Mouse (Mus musculus) thymus, postnatal 14 days (tissue): ENCODE results near the gene Gps1.
A peak's percentile ranks its signal among the peaks of the same experiment; 100 is the strongest.
"Not testable (repeated sequence)": the region's sequence is repeated elsewhere in the genome, so short reads cannot be mapped to it uniquely, and the experiment has no call there.

Source experiments
- DNase-seq: peaks from one replicate; pipeline ENCODE4 v3.0.0; 2021

The Gps1 gene

DNA sequence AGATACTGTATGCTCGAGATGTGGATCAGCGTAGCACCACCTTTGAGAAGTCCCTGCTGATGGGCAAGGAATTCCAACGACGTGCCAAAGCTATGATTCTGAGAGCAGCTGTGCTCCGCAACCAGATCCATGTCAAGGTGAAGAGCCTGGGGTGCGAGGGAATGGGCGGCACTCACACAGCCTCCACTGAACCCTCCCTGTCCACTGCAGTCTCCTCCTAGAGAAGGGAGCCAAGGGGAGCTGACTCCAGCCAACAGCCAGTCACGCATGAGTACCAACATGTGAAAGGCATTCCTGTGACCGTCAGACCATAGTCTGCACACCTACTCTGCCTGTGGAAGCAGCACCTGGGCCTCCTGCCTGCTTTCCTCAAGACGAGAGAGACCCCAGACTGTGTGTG is 4.4 kb downstream of the Gps1 start:
- not testable (repeated sequence) for DNase-seq

GRCm38 (mm10) chr11:120789355-120789754 is 5.3 kb downstream of the Gps1 start:
- DNase-seq, result no peak

DNA sequence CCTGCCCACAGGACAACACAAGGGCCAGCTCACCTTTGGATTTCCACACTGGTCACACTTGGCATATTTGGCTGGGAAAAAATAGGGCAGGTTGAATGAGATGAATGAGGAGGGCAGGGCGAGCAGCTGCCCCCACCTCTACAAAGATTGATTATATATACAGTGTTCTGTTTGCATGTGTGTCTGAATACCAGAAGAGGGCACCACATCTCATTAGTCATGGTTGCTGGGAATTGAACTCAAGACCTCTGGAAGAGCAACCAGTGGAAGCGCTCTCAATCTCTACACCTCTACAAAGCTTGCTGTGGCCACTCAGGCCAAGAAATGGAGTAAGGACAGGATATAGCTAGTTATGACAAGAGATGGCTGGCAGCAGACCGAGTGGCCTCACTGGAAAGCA is 5.7 kb downstream of the Gps1 start:
- no peak for DNase-seq

DNA sequence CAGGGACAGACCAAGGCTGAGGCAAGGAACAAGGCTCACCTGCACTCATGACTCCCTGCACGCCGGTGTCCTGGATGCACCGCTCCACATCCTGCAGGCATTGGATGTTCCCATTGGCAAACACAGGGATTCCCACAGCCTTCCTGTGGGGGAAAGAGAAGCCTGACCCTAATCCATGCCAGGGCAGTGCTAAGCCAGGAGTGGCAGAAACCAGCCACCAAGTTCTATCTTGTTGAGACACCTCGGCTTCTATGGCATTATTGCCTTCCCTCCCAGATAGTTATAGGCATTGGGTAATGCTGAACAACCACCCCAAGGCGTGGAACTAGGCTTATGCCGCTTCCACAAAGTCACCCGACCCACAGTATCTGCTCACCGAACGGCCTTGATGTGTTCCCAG is 8.6 kb downstream of the Gps1 start:
- DNase-seq, result no peak

DNA sequence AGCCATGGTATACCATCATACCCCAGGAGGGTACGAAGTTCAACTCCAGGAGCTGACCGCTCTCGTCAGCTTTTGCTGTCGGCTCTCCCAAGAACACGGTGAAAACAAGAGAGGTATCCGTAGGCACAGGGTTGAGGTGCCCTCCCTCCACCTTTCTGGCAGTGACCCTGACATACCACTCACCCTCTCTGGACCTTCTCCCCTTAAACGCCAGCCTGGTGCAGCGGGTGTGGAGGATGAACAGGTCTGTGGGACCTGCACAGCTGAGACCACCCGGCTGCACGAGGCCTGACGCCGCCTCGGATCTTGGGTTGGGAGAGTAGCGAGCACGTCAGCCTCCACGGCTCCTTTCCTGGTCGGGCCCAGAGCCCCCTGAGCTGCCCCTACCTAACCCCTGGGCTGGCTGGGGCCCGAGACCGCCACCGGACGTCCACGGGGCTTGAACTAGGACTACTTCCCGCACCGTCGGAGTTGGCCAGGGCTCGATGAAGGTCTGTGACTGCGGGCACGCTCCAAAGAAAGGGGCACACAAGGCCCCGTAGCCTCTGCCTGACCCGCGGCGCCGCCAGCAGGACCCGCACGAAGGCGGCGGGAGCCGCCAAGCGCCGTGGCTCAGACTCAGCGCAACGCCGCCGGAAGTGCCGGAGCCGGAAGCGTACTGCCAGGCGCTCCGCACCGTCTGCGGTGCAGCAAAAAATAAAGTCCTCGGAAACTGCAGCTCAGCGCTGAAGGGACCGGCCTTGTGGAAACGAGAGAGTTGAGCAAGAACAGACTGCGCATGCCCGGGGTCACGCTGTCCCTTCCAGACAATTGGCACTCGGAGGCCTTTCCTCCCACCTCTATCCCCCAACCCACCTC is 11.9 kb downstream of the Gps1 start, which contains the start of gene Dus1l:
Gene Dus1l, minus strand, starts transcription at position 648 of the 858 bp plus-strand sequence.
- DNase-seq, result peak; percentile 98

GRCm38 (mm10) chr11:120796614-120796946 is 12.5 kb downstream of the Gps1 start:
- no peak for DNase-seq

DNA sequence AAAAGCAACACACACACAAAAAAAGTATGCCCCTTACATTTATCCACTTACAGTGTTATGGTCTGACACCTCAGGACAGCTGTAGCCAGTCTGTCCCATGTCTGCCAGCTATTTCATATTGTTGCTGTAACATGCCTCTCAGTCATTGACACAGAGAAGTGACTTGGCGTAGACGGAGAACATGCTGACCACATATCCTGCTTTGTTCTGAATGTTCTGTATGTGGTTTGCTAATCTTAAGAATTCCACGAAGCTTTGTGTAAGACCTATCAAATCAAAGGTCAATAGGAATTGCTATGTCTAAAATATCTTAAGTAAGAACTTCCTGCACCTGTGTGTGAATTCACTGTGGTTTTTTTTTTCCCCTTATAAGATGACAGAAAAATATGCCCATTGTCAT is 14.2 kb downstream of the Gps1 start:
- DNase-seq, result no peak

- no peak for DNase-seq
Observed at GRCm38 (mm10) chr11:120799316-120799890, 15.3 kb downstream of the Gps1 start.

DNA sequence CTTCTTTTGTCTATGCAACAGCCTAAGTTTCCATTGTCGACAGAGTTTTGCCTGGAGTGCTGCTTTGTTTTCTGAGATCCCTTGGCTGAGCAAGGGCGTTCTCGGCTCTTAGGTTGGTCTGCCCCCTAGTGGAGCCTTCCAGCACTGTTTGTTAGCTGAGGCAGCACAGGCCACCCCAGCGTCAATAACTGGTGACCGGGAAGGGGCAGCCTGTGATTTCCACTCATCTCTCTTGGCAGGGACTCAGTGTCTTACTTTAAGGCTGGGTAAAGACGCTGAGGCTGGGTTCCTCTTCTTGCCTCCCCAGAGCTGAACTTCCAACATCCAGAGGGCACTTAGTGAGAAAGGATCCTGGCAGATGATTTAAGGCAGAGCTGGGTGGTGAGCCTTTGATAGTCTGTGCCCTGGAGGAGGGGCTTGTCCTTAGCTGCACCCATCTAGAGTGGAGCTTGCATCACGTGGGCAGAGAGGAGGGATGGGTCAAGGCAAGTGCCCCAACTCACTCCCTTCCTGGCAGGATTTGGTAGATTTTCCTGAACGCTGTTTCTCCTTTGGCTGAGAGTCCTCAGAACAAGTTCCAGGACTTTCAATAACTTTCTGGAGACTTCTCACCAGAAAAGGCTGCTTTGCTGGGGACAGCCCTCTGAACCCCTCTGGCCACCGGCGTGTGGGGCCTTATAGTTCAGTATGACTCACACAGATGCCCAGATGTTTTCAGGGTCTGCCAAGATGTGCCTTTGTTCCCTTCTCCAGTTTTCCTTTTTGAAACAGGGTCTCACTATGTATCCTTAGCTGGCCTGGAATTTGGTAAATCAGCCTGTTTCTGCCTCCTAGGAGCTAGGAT is 16.2 kb downstream of the Gps1 start:
- peak; percentile 85 for DNase-seq

- no peak for DNase-seq
Observed at GRCm38 (mm10) chr11:120804274-120804673, 20.2 kb downstream of the Gps1 start.

DNA sequence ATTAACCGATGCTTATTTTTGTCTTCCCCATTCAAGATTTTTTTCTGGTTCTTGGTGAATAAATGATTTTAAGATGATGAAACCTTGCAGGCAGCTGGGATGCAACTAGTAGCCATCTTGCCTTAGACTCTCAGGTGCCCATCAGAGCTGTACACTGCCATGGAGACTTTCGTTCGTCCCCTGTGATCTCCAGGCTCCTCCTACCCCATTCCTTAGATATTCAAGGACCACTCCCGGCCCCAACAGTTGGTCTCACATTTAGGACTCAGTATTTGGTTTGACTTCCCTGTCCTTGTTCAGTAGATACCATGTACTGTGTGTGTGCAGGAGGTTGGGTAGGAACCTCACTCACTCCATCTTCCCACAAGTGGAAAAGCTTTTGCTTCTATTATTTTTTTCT is 20.7 kb downstream of the Gps1 start:
- no peak for DNase-seq

GRCm38 (mm10) chr11:120805375-120806298 is 21.6 kb downstream of the Gps1 start:
- DNase-seq, result no peak

GRCm38 (mm10) chr11:120808010-120808409 is 23.9 kb downstream of the Gps1 start:
- no peak for DNase-seq

- DNase-seq, result no peak
Observed at GRCm38 (mm10) chr11:120812068-120812467, 28.0 kb downstream of the Gps1 start.

DNA sequence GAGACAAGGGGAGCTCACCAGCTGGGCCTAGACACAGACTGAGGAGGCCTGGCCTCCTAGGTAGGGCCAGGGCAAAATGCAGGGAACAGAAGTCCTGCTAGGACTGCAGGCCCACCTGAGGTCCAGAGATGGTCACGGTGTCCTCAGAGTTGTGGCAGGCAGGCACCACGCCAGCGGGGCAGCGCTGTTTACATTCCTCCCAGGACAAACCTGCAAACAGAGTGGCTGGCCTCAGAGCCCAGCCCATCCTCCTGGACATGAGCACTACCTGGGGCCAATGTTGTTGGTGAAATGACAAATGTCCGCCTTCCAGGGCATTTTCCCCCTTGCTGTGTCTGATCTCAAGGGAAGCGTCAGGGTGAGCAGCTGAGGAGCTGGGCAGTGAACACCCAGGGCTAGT is 33.3 kb downstream of the Gps1 start:
- no peak for DNase-seq

- no peak for DNase-seq
Observed at GRCm38 (mm10) chr11:120818251-120818650, 34.2 kb downstream of the Gps1 start.

GRCm38 (mm10) chr11:120819556-120819955 is 35.5 kb downstream of the Gps1 start:
- DNase-seq, result no peak

DNA sequence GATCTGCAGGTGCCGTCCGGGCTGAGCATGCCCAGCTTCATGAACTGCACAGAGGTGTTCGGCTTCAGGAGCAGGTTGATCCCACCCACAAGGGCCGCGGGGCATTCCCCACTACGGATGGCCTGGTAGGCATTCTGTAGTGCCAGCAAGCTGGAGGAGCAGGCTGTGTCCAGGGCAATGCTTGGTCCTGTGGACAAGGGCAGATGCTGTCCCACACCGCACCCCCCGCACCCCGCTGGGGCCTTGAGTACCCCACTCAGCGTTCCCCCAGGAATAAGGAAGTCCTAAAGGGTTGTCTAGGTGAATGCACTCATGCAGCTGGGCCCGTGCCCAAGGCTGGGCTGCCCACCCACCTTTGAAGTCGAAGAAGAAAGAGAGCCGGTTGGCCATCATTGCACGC is 36.5 kb downstream of the Gps1 start:
- DNase-seq, result no peak

- DNase-seq, result no peak
Observed at GRCm38 (mm10) chr11:120821076-120821922, 37.2 kb downstream of the Gps1 start.

DNA sequence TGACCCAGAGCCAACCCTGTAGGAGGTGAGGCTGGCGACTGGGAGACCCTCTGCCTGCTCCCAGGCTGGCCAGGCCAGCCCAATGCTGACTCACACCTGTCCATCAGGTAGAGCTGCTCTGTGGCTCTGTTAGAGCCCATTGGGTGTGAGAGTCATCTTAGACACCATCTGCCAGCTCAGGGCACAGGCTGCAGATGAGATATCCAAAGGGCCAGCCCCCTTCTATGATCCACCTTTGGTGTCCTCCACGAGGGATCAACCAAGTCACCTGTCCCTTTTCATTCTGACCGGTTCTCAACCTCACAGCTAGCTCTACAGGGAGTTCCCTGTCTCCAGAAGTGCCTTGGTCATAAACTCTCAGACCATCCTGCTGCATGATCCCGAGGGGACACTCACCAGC is 38.2 kb downstream of the Gps1 start:
- DNase-seq, result no peak

DNA sequence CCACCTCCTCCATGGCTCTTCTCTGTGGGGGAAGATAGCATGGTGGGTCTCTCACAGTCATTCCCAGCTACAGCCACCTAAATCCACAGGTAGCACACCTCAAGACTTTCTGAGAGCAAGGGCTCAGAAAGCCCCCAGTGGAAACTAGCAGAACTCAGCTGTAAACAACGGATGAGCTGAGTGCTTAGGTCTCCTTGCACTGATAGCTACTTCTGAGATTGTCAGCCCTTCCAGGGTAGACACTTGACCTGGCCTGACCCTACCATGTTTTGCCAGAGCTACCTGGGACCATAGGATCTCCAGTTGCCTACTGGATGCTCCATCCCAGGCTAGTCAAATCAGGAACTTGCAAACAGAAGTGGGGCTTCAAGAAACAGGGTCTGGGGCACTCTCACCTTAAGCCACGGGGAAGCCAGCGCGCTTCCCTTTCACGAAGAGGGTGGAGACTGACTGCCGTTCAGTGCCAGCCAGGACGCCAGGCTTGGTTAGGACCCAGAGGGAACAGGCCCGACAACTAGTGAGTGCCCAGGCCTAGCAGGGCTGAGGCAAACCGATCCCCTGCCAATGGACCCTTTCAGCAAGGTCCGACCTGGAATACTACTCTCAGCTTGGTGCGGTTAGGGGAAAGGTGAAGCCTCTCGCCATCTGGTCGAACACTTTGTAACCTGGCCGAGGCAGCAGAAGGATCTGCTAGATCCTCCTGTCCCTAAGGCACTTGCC is 38.9 kb downstream of the Gps1 start:
- DNase-seq, result peak; percentile 41
